Mouse (Mus musculus) liver, embryonic 14.5 days (tissue): ENCODE measurements at regions not wholly inside any gene's neighbourhood (a gene's known extent, or its start where the extent isn't known, plus 50 kb on each side); places are given as distances from the start of the nearest gene placed in this dataset.

Source experiments
- ATAC-seq: fragments of 200-750 bp; cut with Nextera tagmentation; 2 replicates; pipeline ENCODE4 v1.8.0; 2017; ENCODE audit warnings: moderate number of reproducible peaks, mild to moderate bottlenecking, moderate library complexity; ENCODE audit not compliant: insufficient read depth
- DNase-seq, 3 experiments: peaks; one replicate each; pipeline ENCODE4 v3.0.0-alpha.2; 2012 to 2013; ENCODE audit warnings: low read depth in 3 of 3, low spot score in 3 of 3
- H3K27ac ChIP-seq: fragments of 300-500 bp; sonication (generic); 2 replicates; pipeline ENCODE4 v1.5.1; 2014; ENCODE audit warnings: moderate library complexity, mild to moderate bottlenecking, control low read depth, inconsistent platforms
- H3K27me3 ChIP-seq: fragments of 300-500 bp; sonication (generic); 2 replicates; pipeline ENCODE4 v1.6.1; 2014; ENCODE audit warnings: mild to moderate bottlenecking, low read length, moderate library complexity; ENCODE audit not compliant: control insufficient read depth, insufficient read depth
- H3K36me3 ChIP-seq: fragments of 300-500 bp; sonication (generic); replicated peaks from 2 replicates; pipeline ENCODE4 v1.6.1; 2014; ENCODE audit warnings: low read depth; ENCODE audit not compliant: control insufficient read depth, insufficient read depth
- H3K4me1 ChIP-seq, 2 experiments: fragments of 200-500 bp in 1 of 2; fragments of 300-500 bp in 1 of 2; sonication (generic) in 1 of 2; replicated peaks; 2 replicates each; pipeline ENCODE4 v1.6.1; 2012 to 2014; ENCODE audit warnings: antibody characterized with exemption in 1 of 2, inconsistent platforms in 1 of 2, low read length in 1 of 2; ENCODE audit not compliant: control insufficient read depth in 2 of 2, insufficient read depth in 2 of 2
- H3K4me2 ChIP-seq: fragments of 300-500 bp; sonication (generic); 2 replicates; pipeline ENCODE4 v1.6.1; 2014; ENCODE audit warnings: low read depth, mild to moderate bottlenecking, control low read depth, moderate library complexity
- H3K4me3 ChIP-seq, 2 experiments: fragments of 200-500 bp in 1 of 2; fragments of 300-500 bp in 1 of 2; sonication (generic) in 1 of 2; 2 replicates each; pipeline ENCODE4 v1.5.1; 2012 to 2014; ENCODE audit warnings: low read depth in 2 of 2, low read length in 2 of 2, mild to moderate bottlenecking in 2 of 2, control low read depth in 1 of 2, inconsistent platforms in 1 of 2, moderate library complexity in 1 of 2; ENCODE audit not compliant: insufficient read depth in 1 of 2
- H3K9ac ChIP-seq: fragments of 300-500 bp; sonication (generic); replicated peaks from 2 replicates; pipeline ENCODE4 v1.6.1; 2014; ENCODE audit warnings: mild to moderate bottlenecking, control low read depth, moderate library complexity
- H3K9me3 ChIP-seq: fragments of 300-500 bp; sonication (generic); 2 replicates; pipeline ENCODE4 v1.6.1; 2016; ENCODE audit warnings: low read length, mixed read lengths; ENCODE audit not compliant: control insufficient read depth
- CTCF ChIP-seq: IDR thresholded peaks from 2 replicates; pipeline ENCODE4 v1.5.1; 2016; ENCODE audit warnings: antibody characterized with exemption, low read depth, control low read depth
- EP300 ChIP-seq: IDR thresholded peaks from 2 replicates; pipeline ENCODE4 v1.6.1; 2016; ENCODE audit warnings: antibody characterized with exemption, low read depth
- WGBS: fragments of 180-500 bp; shearing (Covaris S2); extraction: QIAGEN DNeasy Blood & Tissue Kit; methylation state at CpG from one replicate; pipeline ENCODE4 v1.1.7; 2014; ENCODE audit not compliant: insufficient replicate concordance; 5-methylcytosine and 5-hydroxymethylcytosine counted together

- no peak overlapping the region for H3K4me3 ChIP-seq
- TF ChIP-seq CTCF (no peak), EP300 (no peak)
- no peaks in the 10 kb centered on the region for H3K36me3 ChIP-seq
- no peak for ATAC-seq
- no peak overlapping the region for H3K27ac ChIP-seq
- H3K4me1 ChIP-seq, result no peaks in the 10 kb centered on the region
- no peak overlapping the region for H3K9ac ChIP-seq
- no peak overlapping the region for H3K4me2 ChIP-seq
- WGBS, result 56% methylated on average over 11 of the region's 11 CpGs
- no peaks in the 10 kb centered on the region for H3K27me3 ChIP-seq
- no peak for DNase-seq
- no peaks in the 10 kb centered on the region for H3K9me3 ChIP-seq
Measured at GRCm38 (mm10) chr6:143614431-143614987, 447.5 kb downstream of the Etnk1 start.

- Histone ChIP-seq H3K27ac (no peak overlapping the region), H3K4me2 (no peak overlapping the region), H3K9ac (no peak overlapping the region), H3K36me3 (no peaks in the 10 kb centered on the region), H3K9me3 (no peaks in the 10 kb centered on the region), H3K4me1 (no peaks in the 10 kb centered on the region), H3K27me3 (no peaks in the 10 kb centered on the region), H3K4me3 (no peak overlapping the region)
- ATAC-seq (no peak), DNase-seq (no peak)
- TF ChIP-seq EP300, result no peak
- TF ChIP-seq CTCF, result no peak
- 58% methylated on average over 8 of the region's 8 CpGs for WGBS
Measured at GRCm38 (mm10) chr6:143615361-143615760, 448.3 kb downstream of the Etnk1 start.

- no peaks in the 10 kb centered on the region for H3K36me3 ChIP-seq
- no peaks in the 10 kb centered on the region for H3K4me1 ChIP-seq
- no peak overlapping the region for H3K4me3 ChIP-seq
- WGBS, result 59% methylated on average over 4 of the region's 4 CpGs
- no peak overlapping the region for H3K9ac ChIP-seq
- H3K27ac ChIP-seq, result no peak overlapping the region
- DNase-seq (no peak), ATAC-seq (no peak)
- no peaks in the 10 kb centered on the region for H3K9me3 ChIP-seq
- TF ChIP-seq CTCF (no peak), EP300 (no peak)
- H3K4me2 ChIP-seq, result no peak overlapping the region
- no peaks in the 10 kb centered on the region for H3K27me3 ChIP-seq
Measured at GRCm38 (mm10) chr6:143616386-143616785, 449.4 kb downstream of the Etnk1 start.

GRCm38 (mm10) chr6:143618558-143618957, 451.5 kb downstream of the Etnk1 start:
- no peaks in the 10 kb centered on the region for H3K9me3 ChIP-seq
- no peaks in the 10 kb centered on the region for H3K27me3 ChIP-seq
- no peak overlapping the region for H3K4me3 ChIP-seq
- TF ChIP-seq CTCF (no peak), EP300 (no peak)
- no peaks in the 10 kb centered on the region for H3K36me3 ChIP-seq
- no peak overlapping the region for H3K4me2 ChIP-seq
- H3K27ac ChIP-seq, result no peak overlapping the region
- DNase-seq (no peak), ATAC-seq (no peak)
- H3K4me1 ChIP-seq, result no peaks in the 10 kb centered on the region
- H3K9ac ChIP-seq, result no peak overlapping the region
- WGBS, result 44% methylated on average over 10 of the region's 10 CpGs

- DNase-seq (no peak), ATAC-seq (no peak)
- H3K9me3 ChIP-seq, result no peaks in the 10 kb centered on the region
- no peaks in the 10 kb centered on the region for H3K27me3 ChIP-seq
- no peak for TF ChIP-seq EP300
- TF ChIP-seq CTCF, result no peak
- H3K4me2 ChIP-seq, result no peak overlapping the region
- WGBS, result 48% methylated on average over 2 of the region's 2 CpGs
- no peak overlapping the region for H3K27ac ChIP-seq
- H3K4me1 ChIP-seq, result no peaks in the 10 kb centered on the region
- no peak overlapping the region for H3K9ac ChIP-seq
- H3K36me3 ChIP-seq, result no peaks in the 10 kb centered on the region
- no peak overlapping the region for H3K4me3 ChIP-seq
Measured at GRCm38 (mm10) chr6:143620583-143620982, 453.6 kb downstream of the Etnk1 start.
